Mouse (Mus musculus) A20 (cell line): ENCODE data around the gene Cgnl1.

Experiments used
- DNase-seq: peaks from one replicate; pipeline ENCODE4 v3.0.0-alpha.2; 2011; ENCODE audit warnings: low read depth, low spot score

Cgnl1 gene

GRCm38 (mm10) chr9:71672495-71672894 is 98.9 kb downstream of the Cgnl1 start:
- DNase-seq = no peak

DNA sequence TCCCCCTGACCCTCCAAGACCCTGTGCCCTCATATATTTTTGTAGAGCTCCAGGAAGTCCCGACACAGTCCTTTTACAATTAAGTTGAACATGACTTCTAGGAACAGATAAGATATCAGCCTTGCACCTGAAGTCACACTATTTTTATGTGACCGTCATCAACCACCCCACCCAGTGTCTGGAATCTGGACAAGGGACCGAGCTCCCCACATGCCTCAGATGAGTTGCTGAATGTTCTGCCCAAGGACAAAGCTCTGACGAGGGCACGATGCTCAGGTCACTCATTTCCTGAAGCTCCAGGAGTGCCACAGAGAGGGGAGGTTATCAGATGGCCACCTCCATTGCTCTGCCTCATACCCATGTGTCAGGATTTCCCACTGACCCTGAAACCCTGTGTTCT is 100.7 kb downstream of the Cgnl1 start:
- no peak for DNase-seq

DNA sequence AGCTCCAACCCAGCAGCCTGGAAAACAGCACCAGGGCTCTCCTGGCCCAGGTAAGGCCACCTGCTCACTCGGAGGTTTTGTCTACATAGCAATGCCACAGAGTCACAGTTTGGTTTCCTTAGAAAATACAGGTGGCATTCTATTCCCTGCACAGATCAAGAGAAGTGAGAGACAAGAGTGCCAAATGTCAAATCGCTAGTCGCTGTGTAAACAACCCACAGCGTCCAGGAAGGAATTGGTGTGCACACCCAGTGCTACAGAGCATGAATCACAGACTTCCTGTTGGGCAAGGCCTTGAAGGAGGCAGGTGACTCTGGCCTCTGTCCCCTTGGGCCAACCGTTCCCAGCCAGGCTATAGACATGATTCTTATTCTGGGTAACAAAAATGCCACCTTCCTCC is 103.8 kb downstream of the Cgnl1 start:
- DNase-seq = no peak

DNA sequence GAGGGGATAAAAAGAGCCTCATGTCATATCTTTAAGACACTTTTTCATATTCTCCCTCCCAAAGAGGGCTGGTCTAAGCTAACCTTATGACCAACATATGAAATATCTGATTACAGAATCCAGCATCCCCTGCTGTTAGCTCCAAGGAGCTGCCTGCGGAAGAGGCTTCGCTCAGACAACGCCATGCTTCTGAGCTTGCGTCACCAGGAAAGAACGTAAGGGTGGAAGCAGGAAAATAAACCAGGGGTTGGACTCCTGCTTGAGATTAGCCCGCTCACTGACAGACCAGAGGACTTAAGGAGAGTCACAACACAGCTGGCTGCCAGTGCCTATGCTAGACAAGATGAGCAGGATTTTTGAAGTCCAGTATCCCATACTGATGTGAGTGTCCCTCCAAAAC is 105.0 kb downstream of the Cgnl1 start:
- DNase-seq = no peak

- DNase-seq = no peak
Measured at GRCm38 (mm10) chr9:71665493-71665892, 105.9 kb downstream of the Cgnl1 start.

GRCm38 (mm10) chr9:71664855-71665254 is 106.5 kb downstream of the Cgnl1 start:
- DNase-seq = no peak

DNA sequence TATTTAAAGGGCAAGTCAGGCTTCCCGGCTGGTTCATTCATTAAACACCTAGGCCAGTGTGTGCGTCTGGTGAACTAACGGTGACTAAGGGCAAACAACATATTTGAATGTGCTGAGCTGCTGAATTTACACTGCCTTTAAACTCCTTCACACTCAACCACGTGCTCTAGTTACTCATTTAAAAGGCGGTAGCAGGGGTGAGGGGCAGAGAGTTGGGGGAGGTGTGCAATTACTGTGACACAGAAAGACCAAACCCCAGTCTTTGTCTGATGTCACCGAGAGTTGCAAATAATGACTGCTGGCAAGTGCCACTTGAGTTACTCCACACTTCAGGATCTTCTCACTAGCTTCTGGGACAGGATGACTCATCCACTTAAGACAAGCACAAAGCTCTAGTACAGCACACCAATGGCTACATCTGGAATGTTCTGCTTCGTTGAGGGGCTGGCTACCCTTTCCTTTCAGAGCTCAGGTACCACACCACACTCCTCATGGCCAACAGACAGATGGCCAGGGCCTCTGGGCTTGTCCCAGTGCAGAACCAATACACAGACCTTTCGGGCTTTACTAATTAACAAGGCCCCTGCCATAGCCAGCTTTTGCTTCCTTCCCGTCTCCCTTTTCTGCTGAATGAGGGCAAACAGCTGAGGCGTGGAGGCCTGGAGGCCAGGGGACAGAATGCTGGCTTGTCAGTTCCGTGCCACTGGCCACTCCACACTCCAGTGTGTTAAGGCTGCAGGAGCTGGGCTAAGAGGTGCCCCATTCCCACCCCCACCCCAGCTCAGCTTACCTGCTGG is 107.8 kb downstream of the Cgnl1 start:
- no peak for DNase-seq

- no peak for DNase-seq
Measured at GRCm38 (mm10) chr9:71660540-71660939, 110.9 kb downstream of the Cgnl1 start.

- DNase-seq = no peak
Measured at GRCm38 (mm10) chr9:71659681-71660080, 111.7 kb downstream of the Cgnl1 start.

DNA sequence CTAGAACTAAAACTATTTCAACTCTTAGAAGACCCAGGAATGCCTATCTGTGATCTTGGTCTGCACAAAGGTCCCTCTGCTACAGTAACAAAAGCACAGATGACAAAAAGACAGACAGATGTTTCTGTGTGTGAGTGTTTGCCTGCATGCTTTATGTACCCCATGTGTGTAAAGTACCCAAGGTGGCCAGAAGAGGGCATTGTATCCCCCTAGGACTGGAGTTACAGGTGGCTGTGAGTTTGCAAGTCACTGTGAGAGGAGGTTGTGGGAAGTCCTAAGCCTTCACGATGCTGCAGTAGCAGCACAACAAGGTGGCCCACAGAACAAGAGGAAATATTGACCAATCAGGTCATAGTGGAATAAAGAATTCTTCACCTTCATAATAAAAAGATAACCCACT is 114.2 kb downstream of the Cgnl1 start:
- DNase-seq = no peak

- DNase-seq = no peak
Measured at GRCm38 (mm10) chr9:71654861-71655260, 116.5 kb downstream of the Cgnl1 start.

DNA sequence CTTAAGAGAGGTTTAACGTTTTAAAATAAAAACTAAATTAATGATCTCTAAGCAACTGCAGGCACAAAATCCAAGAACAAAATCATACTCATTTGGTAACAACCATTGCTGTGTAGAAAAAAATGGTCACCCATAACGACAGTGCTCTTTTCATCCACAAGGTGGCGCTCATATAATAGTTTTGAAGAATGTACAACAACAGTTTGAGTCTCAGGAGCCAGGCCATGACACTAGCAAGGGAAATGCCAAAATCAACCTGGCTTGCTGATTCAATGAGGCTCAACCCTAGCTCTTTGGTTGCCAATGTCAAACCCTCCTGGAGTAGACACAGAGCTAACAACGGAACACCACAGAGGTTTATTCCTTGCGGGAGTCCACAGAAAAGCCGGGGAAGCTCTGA is 125.3 kb downstream of the Cgnl1 start:
- peak; percentile 63 for DNase-seq

- DNase-seq = no peak
Measured at GRCm38 (mm10) chr9:71643611-71644010, 127.8 kb downstream of the Cgnl1 start.

GRCm38 (mm10) chr9:71642270-71642669 is 129.1 kb downstream of the Cgnl1 start:
- no peak for DNase-seq

DNA sequence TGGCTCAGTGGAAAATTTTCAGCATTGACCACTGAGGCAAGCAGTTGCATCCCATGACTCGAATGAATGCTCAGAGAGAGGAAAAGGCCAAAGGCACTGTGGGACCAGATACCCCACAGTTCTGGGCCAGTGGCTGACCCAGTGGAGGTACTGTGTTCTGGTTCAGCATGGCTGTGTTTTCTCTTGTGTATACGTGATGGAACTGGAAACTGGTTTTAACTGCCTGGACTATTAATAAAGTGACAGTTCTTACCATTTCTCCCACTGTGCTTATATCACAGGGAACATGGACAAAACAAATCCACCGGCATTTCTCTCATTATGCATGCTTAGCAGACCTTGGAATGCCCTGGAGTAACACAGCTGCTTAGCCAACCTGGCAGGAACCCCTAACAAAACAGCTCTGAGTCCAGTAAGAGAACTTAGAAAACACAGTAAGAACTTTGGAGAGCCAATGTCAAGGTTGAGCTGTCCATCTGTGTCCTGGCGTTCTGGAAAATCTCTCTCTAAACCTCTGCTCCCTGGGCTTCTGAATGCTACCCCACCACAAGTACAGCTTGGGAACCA is 131.0 kb downstream of the Cgnl1 start:
- no peak for DNase-seq

GRCm38 (mm10) chr9:71638198-71638597 is 133.2 kb downstream of the Cgnl1 start:
- DNase-seq = no peak

- no peak for DNase-seq
Measured at GRCm38 (mm10) chr9:71636854-71637253, 134.5 kb downstream of the Cgnl1 start.

DNA sequence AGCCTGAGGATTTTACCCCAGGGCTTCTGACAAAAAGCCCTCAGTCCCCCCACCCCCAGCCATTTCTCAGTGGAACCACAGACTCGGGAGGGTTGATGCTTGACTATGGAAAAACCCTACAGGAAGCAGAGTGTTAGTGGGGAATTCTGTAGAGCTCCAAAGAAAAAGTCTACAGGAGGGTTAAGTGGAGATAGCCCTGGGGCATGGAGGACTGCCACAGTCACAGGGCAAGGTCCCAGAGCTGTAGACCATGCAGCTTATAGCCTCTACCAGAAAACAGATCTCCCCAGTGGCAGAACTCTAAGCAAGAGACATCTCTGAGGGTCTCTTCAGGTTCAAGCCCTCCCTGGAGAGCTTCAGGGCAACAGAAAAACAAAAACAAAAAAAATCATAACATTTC is 135.8 kb downstream of the Cgnl1 start:
- no peak for DNase-seq

GRCm38 (mm10) chr9:71634916-71635315 is 136.5 kb downstream of the Cgnl1 start:
- no peak for DNase-seq

GRCm38 (mm10) chr9:71628921-71629320 is 142.5 kb downstream of the Cgnl1 start:
- DNase-seq = no peak

DNA sequence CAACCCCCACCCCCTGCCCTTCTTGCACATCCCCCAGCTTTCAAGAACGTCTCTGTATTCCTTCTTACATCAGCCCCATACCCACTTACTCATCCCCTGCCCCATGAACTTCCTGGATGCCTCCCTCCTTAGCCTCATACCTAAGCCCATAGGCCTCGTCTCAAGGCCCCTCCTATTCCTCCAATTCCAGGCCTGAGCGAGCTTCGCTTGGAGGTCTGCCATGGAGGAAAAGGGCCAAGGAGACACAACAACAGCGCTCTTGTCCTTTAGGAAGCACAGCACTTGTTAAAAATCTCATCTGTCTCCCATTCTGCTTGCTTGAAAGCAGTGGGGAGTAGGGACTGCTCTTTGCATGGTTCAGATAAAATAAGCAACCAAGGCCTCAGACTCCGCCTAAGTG is 143.1 kb downstream of the Cgnl1 start:
- DNase-seq = no peak

- no peak for DNase-seq
Measured at GRCm38 (mm10) chr9:71625961-71626360, 145.4 kb downstream of the Cgnl1 start.

GRCm38 (mm10) chr9:71624793-71625495 is 146.5 kb downstream of the Cgnl1 start:
- peak; percentile 76 for DNase-seq
